Mouse (Mus musculus): ENCODE results near the gene Sult6b2. TPM values are rescaled to one million over a fixed set of nuclear protein-coding genes. Genes with fewer than 3 reads are reported as not detected.

Gene Sult6b2
- polyA plus RNA-seq, 1 experiment from 2014 or later: not detected

DNA sequence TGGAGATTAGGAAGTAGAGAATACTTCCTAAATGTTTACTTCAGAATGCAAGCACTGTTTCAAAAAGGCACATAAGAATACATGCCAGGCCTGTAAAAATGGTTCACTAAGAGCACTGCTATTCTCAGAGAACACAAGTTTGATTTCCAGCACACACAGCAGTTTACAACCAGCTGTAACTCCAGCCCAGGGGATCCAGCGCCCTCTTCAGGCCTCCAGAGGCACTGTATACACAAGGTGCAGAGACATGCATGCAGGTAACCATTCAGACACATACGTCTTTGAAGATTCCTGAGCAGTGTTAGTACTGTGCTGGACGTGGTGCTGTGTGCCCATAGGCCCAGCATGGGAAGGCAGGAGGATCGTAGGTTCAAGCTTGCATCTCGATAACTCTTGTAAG lies 30.7 kb downstream of the Sult6b2 start:
- no peak for DNase-seq (ENCODE audit: low spot score)
- H3K27ac ChIP-seq (ENCODE audit: low read length): no peak overlapping the region
- ATAC-seq: no peak
- no peak overlapping the region for H3K4me2 ChIP-seq (replicated peaks; ENCODE audit: low read depth, low read length)
- WGBS: 86% methylated on average over 5 of the region's 5 CpGs
- peaks cover 22% of the 10 kb centered on the region; the same call in 1 of the 2 replicates for H3K36me3 ChIP-seq (ENCODE audit: insufficient read depth, low read length)
- H3K9me3 ChIP-seq (ENCODE audit: low read length): no peaks in the 10 kb centered on the region
- H3K27me3 ChIP-seq (replicated peaks; ENCODE audit: insufficient read depth, low read length): no peaks in the 10 kb centered on the region
- peak; percentile 21; the same call in 1 of the 2 replicates for TF ChIP-seq CTCF (IDR thresholded peaks at IDR 0.05)
- TF ChIP-seq EP300 (IDR thresholded peaks at IDR 0.05): no peak
- H3K4me1 ChIP-seq (ENCODE audit: insufficient read depth, low read depth, low read length): no peaks in the 10 kb centered on the region
- H3K4me3 ChIP-seq (ENCODE audit: low read depth, low read length): no peak overlapping the region
- no peak overlapping the region for H3K9ac ChIP-seq (replicated peaks; ENCODE audit: low read depth)

- Histone ChIP-seq H3K27me3 (replicated peaks; ENCODE audit: insufficient read depth, low read length) (no peaks in the 10 kb centered on the region), H3K36me3 (ENCODE audit: insufficient read depth, low read length) (peaks cover 26% of the 10 kb centered on the region; the same call in 1 of the 2 replicates), H3K27ac (ENCODE audit: low read length) (no peak overlapping the region), H3K4me1 (ENCODE audit: insufficient read depth, low read depth, low read length) (no peaks in the 10 kb centered on the region), H3K9me3 (ENCODE audit: low read length) (no peaks in the 10 kb centered on the region), H3K4me3 (ENCODE audit: low read depth, low read length) (no peak overlapping the region), H3K9ac (replicated peaks; ENCODE audit: low read depth) (no peak overlapping the region), H3K4me2 (replicated peaks; ENCODE audit: low read depth, low read length) (no peak overlapping the region)
- 92% methylated on average over 4 of the region's 4 CpGs for WGBS
- no peak for DNase-seq (ENCODE audit: low spot score)
- TF ChIP-seq EP300 (IDR thresholded peaks at IDR 0.05): no peak
- TF ChIP-seq CTCF (IDR thresholded peaks at IDR 0.05): no peak
- ATAC-seq: no peak
These were observed 32.7 kb downstream of the Sult6b2 start for GRCm38 (mm10) chr6:142771643-142772042.

DNA sequence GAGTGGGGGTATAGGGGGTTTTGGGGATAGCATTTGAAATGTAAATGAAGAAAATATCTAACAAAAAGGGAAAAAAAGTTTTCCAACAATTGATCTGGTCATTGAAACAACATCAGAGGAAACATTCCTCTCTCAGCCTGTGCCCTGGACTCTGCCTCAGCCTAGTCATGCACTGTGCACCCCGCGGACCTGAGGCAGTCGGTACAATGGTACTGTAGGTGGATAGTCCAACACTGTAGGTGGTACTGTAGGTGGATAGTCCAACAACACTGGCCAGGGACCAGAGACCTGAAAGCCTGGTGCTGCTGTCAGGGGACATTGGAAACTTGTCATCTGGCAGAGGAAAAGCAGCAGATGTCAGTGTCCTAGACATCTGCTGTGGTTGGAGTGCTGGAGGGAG lies 34.4 kb downstream of the Sult6b2 start:
- Histone ChIP-seq H3K4me1 (ENCODE audit: insufficient read depth, low read depth, low read length) (no peaks in the 10 kb centered on the region), H3K27me3 (replicated peaks; ENCODE audit: insufficient read depth, low read length) (no peaks in the 10 kb centered on the region), H3K4me2 (replicated peaks; ENCODE audit: low read depth, low read length) (no peak overlapping the region), H3K27ac (ENCODE audit: low read length) (no peak overlapping the region), H3K36me3 (ENCODE audit: insufficient read depth, low read length) (peaks cover 24% of the 10 kb centered on the region; the same call in 1 of the 2 replicates), H3K9me3 (ENCODE audit: low read length) (no peaks in the 10 kb centered on the region), H3K4me3 (ENCODE audit: low read depth, low read length) (no peak overlapping the region), H3K9ac (replicated peaks; ENCODE audit: low read depth) (no peak overlapping the region)
- no peak for ATAC-seq
- no peak for TF ChIP-seq CTCF (IDR thresholded peaks at IDR 0.05)
- no peak for TF ChIP-seq EP300 (IDR thresholded peaks at IDR 0.05)
- 98% methylated on average over 3 of the region's 3 CpGs for WGBS
- no peak for DNase-seq (ENCODE audit: low spot score)

- no peak overlapping the region for H3K9ac ChIP-seq (replicated peaks; ENCODE audit: low read depth)
- no peak overlapping the region for H3K4me3 ChIP-seq (ENCODE audit: low read depth, low read length)
- no peaks in the 10 kb centered on the region for H3K9me3 ChIP-seq (ENCODE audit: low read length)
- no peaks in the 10 kb centered on the region for H3K27me3 ChIP-seq (replicated peaks; ENCODE audit: insufficient read depth, low read length)
- H3K4me1 ChIP-seq (ENCODE audit: insufficient read depth, low read depth, low read length): no peaks in the 10 kb centered on the region
- 86% methylated on average over 9 of the region's 9 CpGs for WGBS
- TF ChIP-seq EP300 (IDR thresholded peaks at IDR 0.05) (no peak), CTCF (IDR thresholded peaks at IDR 0.05) (no peak)
- H3K27ac ChIP-seq (ENCODE audit: low read length): no peak overlapping the region
- ATAC-seq (no peak), DNase-seq (ENCODE audit: low spot score) (no peak)
- H3K4me2 ChIP-seq (replicated peaks; ENCODE audit: low read depth, low read length): no peak overlapping the region
- peaks cover 12% of the 10 kb centered on the region; the same call in 1 of the 2 replicates for H3K36me3 ChIP-seq (ENCODE audit: insufficient read depth, low read length)
These were observed 37.0 kb downstream of the Sult6b2 start for GRCm38 (mm10) chr6:142767305-142767704.

GRCm38 (mm10) chr6:142764933-142765332 lies 39.4 kb downstream of the Sult6b2 start:
- Histone ChIP-seq H3K4me1 (ENCODE audit: insufficient read depth, low read depth, low read length) (no peaks in the 10 kb centered on the region), H3K27ac (ENCODE audit: low read length) (no peak overlapping the region), H3K9me3 (ENCODE audit: low read length) (no peaks in the 10 kb centered on the region), H3K4me2 (replicated peaks; ENCODE audit: low read depth, low read length) (no peak overlapping the region), H3K27me3 (replicated peaks; ENCODE audit: insufficient read depth, low read length) (no peaks in the 10 kb centered on the region), H3K4me3 (ENCODE audit: low read depth, low read length) (no peak overlapping the region), H3K9ac (replicated peaks; ENCODE audit: low read depth) (no peak overlapping the region), H3K36me3 (ENCODE audit: insufficient read depth, low read length) (peaks cover 12% of the 10 kb centered on the region; the same call in 1 of the 2 replicates)
- peak; percentile 70 for TF ChIP-seq EP300 (IDR thresholded peaks at IDR 0.05)
- no peak for TF ChIP-seq CTCF (IDR thresholded peaks at IDR 0.05)
- peak; percentile 88 for ATAC-seq
- DNase-seq (ENCODE audit: low spot score): peak; percentile 55
- WGBS: 40% methylated on average over 2 of the region's 2 CpGs

- DNase-seq (ENCODE audit: low spot score) (no peak), ATAC-seq (no peak)
- no peak overlapping the region for H3K9ac ChIP-seq (replicated peaks; ENCODE audit: low read depth)
- 66% methylated on average over 2 of the region's 2 CpGs for WGBS
- no peak for TF ChIP-seq EP300 (IDR thresholded peaks at IDR 0.05)
- no peak for TF ChIP-seq CTCF (IDR thresholded peaks at IDR 0.05)
- no peaks in the 10 kb centered on the region for H3K9me3 ChIP-seq (ENCODE audit: low read length)
- H3K27ac ChIP-seq (ENCODE audit: low read length): no peak overlapping the region
- no peak overlapping the region for H3K4me2 ChIP-seq (replicated peaks; ENCODE audit: low read depth, low read length)
- H3K4me1 ChIP-seq (ENCODE audit: insufficient read depth, low read depth, low read length): peaks cover 9% of the 10 kb centered on the region; the same call in 1 of the 2 replicates
- H3K36me3 ChIP-seq (ENCODE audit: insufficient read depth, low read length): peaks cover 4% of the 10 kb centered on the region; the same call in 1 of the 2 replicates
- H3K4me3 ChIP-seq (ENCODE audit: low read depth, low read length): no peak overlapping the region
- no peaks in the 10 kb centered on the region for H3K27me3 ChIP-seq (replicated peaks; ENCODE audit: insufficient read depth, low read length)
These were observed 44.7 kb downstream of the Sult6b2 start for GRCm38 (mm10) chr6:142759633-142760032.

GRCm38 (mm10) chr6:142758562-142758961 lies 45.7 kb downstream of the Sult6b2 start:
- Histone ChIP-seq H3K9ac (replicated peaks; ENCODE audit: low read depth) (no peak overlapping the region), H3K4me2 (replicated peaks; ENCODE audit: low read depth, low read length) (no peak overlapping the region)

More at GRCm38 (mm10) chr6:142758562-142758961, 45.7 kb downstream of the Sult6b2 start:
- H3K27me3 ChIP-seq (replicated peaks; ENCODE audit: insufficient read depth, low read length): no peaks in the 10 kb centered on the region
- H3K9me3 ChIP-seq (ENCODE audit: low read length): no peaks in the 10 kb centered on the region
- no peaks in the 10 kb centered on the region for H3K36me3 ChIP-seq (ENCODE audit: insufficient read depth, low read length)
- H3K4me1 ChIP-seq (ENCODE audit: insufficient read depth, low read depth, low read length): peaks cover 12% of the 10 kb centered on the region; the same call in 1 of the 2 replicates
- H3K27ac ChIP-seq (ENCODE audit: low read length): no peak overlapping the region
- WGBS: 93% methylated on average over 6 of the region's 6 CpGs
- DNase-seq (ENCODE audit: low spot score): no peak
- TF ChIP-seq CTCF (IDR thresholded peaks at IDR 0.05) (no peak), EP300 (IDR thresholded peaks at IDR 0.05) (no peak)
- no peak overlapping the region for H3K4me3 ChIP-seq (ENCODE audit: low read depth, low read length)
- ATAC-seq: no peak

Data from lung, postnatal 0 days (tissue).